Mouse (Mus musculus): ENCODE measurements around the gene Sh3bgrl3. TPM values are rescaled to one million over a fixed set of nuclear protein-coding genes. Genes with fewer than 3 reads are reported as not detected.

Gene Sh3bgrl3
- total and polyA plus RNA-seq, 2 experiments = 6.0 to 45.0 TPM

- no peak for TF ChIP-seq CTCF (IDR thresholded peaks at IDR 0.05; ENCODE audit: low read depth, low read length)
- TF ChIP-seq POLR2A (IDR thresholded peaks at IDR 0.05; ENCODE audit: extremely low read depth, insufficient read depth, low read length) = no peak
- Histone ChIP-seq H3K9ac (ENCODE audit: low read depth, low read length) (no peak overlapping the region), H3K27ac (replicated peaks; ENCODE audit: insufficient read depth, low read depth, low read length) (no peak overlapping the region), H3K4me1 (ENCODE audit: control insufficient read depth, insufficient read depth, low read length) (no peaks in the 10 kb centered on the region), H3K27me3 (ENCODE audit: control insufficient read depth, insufficient read depth, low read length) (no peaks in the 10 kb centered on the region), H3K36me3 (ENCODE audit: control insufficient read depth, insufficient read depth, low read length) (no peaks in the 10 kb centered on the region), H3K79me2 (ENCODE audit: control insufficient read depth, insufficient read depth, low read length) (no peaks in the 10 kb centered on the region), H3K4me3 (ENCODE audit: insufficient read depth, low read depth, low read length) (no peak overlapping the region)
- DNase-seq (ENCODE audit: extremely low read depth, low read depth, low spot score) = no peak
- WGBS = 86% methylated on average over 16 of the region's 16 CpGs
Observed at GRCm38 (mm10) chr4:134090521-134091224, 37.9 kb downstream of the Sh3bgrl3 start.

GRCm38 (mm10) chr4:134089029-134089428, 39.6 kb downstream of the Sh3bgrl3 start:
- Histone ChIP-seq H3K36me3 (ENCODE audit: control insufficient read depth, insufficient read depth, low read length) (no peaks in the 10 kb centered on the region), H3K79me2 (ENCODE audit: control insufficient read depth, insufficient read depth, low read length) (no peaks in the 10 kb centered on the region), H3K27me3 (ENCODE audit: control insufficient read depth, insufficient read depth, low read length) (no peaks in the 10 kb centered on the region), H3K27ac (replicated peaks; ENCODE audit: insufficient read depth, low read depth, low read length) (no peak overlapping the region), H3K9ac (ENCODE audit: low read depth, low read length) (no peak overlapping the region), H3K4me1 (ENCODE audit: control insufficient read depth, insufficient read depth, low read length) (no peaks in the 10 kb centered on the region), H3K4me3 (ENCODE audit: insufficient read depth, low read depth, low read length) (no peak overlapping the region)
- TF ChIP-seq POLR2A (IDR thresholded peaks at IDR 0.05; ENCODE audit: extremely low read depth, insufficient read depth, low read length) (no peak), CTCF (IDR thresholded peaks at IDR 0.05; ENCODE audit: low read depth, low read length) (no peak)
- 67% methylated on average over 9 of the region's 9 CpGs for WGBS
- DNase-seq (ENCODE audit: extremely low read depth, low read depth, low spot score) = no peak

GRCm38 (mm10) chr4:134087412-134087811, 41.2 kb downstream of the Sh3bgrl3 start:
- Histone ChIP-seq H3K27ac (replicated peaks; ENCODE audit: insufficient read depth, low read depth, low read length) (no peak overlapping the region), H3K4me3 (ENCODE audit: insufficient read depth, low read depth, low read length) (no peak overlapping the region), H3K27me3 (ENCODE audit: control insufficient read depth, insufficient read depth, low read length) (no peaks in the 10 kb centered on the region), H3K4me1 (ENCODE audit: control insufficient read depth, insufficient read depth, low read length) (no peaks in the 10 kb centered on the region), H3K79me2 (ENCODE audit: control insufficient read depth, insufficient read depth, low read length) (no peaks in the 10 kb centered on the region), H3K36me3 (ENCODE audit: control insufficient read depth, insufficient read depth, low read length) (no peaks in the 10 kb centered on the region), H3K9ac (ENCODE audit: low read depth, low read length) (no peak overlapping the region)
- DNase-seq (ENCODE audit: extremely low read depth, low read depth, low spot score) = no peak
- WGBS = 22% methylated on average over 7 of the region's 7 CpGs
- no peak for TF ChIP-seq POLR2A (IDR thresholded peaks at IDR 0.05; ENCODE audit: extremely low read depth, insufficient read depth, low read length)
- peak; percentile 84 for TF ChIP-seq CTCF (IDR thresholded peaks at IDR 0.05; ENCODE audit: low read depth, low read length)

GRCm38 (mm10) chr4:134084999-134085398, 43.6 kb downstream of the Sh3bgrl3 start:
- Histone ChIP-seq H3K27ac (replicated peaks; ENCODE audit: insufficient read depth, low read depth, low read length) (no peak overlapping the region), H3K27me3 (ENCODE audit: control insufficient read depth, insufficient read depth, low read length) (peaks cover 3% of the 10 kb centered on the region; the same call in 1 of the 2 replicates), H3K9ac (ENCODE audit: low read depth, low read length) (no peak overlapping the region), H3K4me3 (ENCODE audit: insufficient read depth, low read depth, low read length) (no peak overlapping the region), H3K4me1 (ENCODE audit: control insufficient read depth, insufficient read depth, low read length) (no peaks in the 10 kb centered on the region), H3K36me3 (ENCODE audit: control insufficient read depth, insufficient read depth, low read length) (no peaks in the 10 kb centered on the region), H3K79me2 (ENCODE audit: control insufficient read depth, insufficient read depth, low read length) (no peaks in the 10 kb centered on the region)
- 88% methylated on average over 4 of the region's 4 CpGs for WGBS
- TF ChIP-seq CTCF (IDR thresholded peaks at IDR 0.05; ENCODE audit: low read depth, low read length) (no peak), POLR2A (IDR thresholded peaks at IDR 0.05; ENCODE audit: extremely low read depth, insufficient read depth, low read length) (no peak)
- DNase-seq (ENCODE audit: extremely low read depth, low read depth, low spot score) = no peak

GRCm38 (mm10) chr4:134082460-134082859, 46.1 kb downstream of the Sh3bgrl3 start:
- 21% methylated on average over 7 of the region's 7 CpGs for WGBS
- Histone ChIP-seq H3K9ac (ENCODE audit: low read depth, low read length) (no peak overlapping the region), H3K4me3 (ENCODE audit: insufficient read depth, low read depth, low read length) (no peak overlapping the region), H3K27me3 (ENCODE audit: control insufficient read depth, insufficient read depth, low read length) (peaks cover 3% of the 10 kb centered on the region; the same call in 1 of the 2 replicates), H3K27ac (replicated peaks; ENCODE audit: insufficient read depth, low read depth, low read length) (no peak overlapping the region), H3K4me1 (ENCODE audit: control insufficient read depth, insufficient read depth, low read length) (no peaks in the 10 kb centered on the region), H3K79me2 (ENCODE audit: control insufficient read depth, insufficient read depth, low read length) (no peaks in the 10 kb centered on the region), H3K36me3 (ENCODE audit: control insufficient read depth, insufficient read depth, low read length) (no peaks in the 10 kb centered on the region)
- no peak for TF ChIP-seq CTCF (IDR thresholded peaks at IDR 0.05; ENCODE audit: low read depth, low read length)
- TF ChIP-seq POLR2A (IDR thresholded peaks at IDR 0.05; ENCODE audit: extremely low read depth, insufficient read depth, low read length) = no peak
- no peak for DNase-seq (ENCODE audit: extremely low read depth, low read depth, low spot score)

- Histone ChIP-seq H3K27ac (replicated peaks; ENCODE audit: insufficient read depth, low read depth, low read length) (no peak overlapping the region), H3K4me1 (ENCODE audit: control insufficient read depth, insufficient read depth, low read length) (no peaks in the 10 kb centered on the region), H3K4me3 (ENCODE audit: insufficient read depth, low read depth, low read length) (peak overlapping the region; percentile 37; the same call in 1 of the 2 replicates), H3K27me3 (ENCODE audit: control insufficient read depth, insufficient read depth, low read length) (peaks cover 3% of the 10 kb centered on the region; the same call in 1 of the 2 replicates), H3K79me2 (ENCODE audit: control insufficient read depth, insufficient read depth, low read length) (no peaks in the 10 kb centered on the region), H3K9ac (ENCODE audit: low read depth, low read length) (no peak overlapping the region), H3K36me3 (ENCODE audit: control insufficient read depth, insufficient read depth, low read length) (no peaks in the 10 kb centered on the region)
- WGBS = 3% methylated on average over 40 of the region's 41 CpGs
- no peak for TF ChIP-seq POLR2A (IDR thresholded peaks at IDR 0.05; ENCODE audit: extremely low read depth, insufficient read depth, low read length)
- no peak for DNase-seq (ENCODE audit: extremely low read depth, low read depth, low spot score)
Observed at GRCm38 (mm10) chr4:134081730-134082386, 46.7 kb downstream of the Sh3bgrl3 start.
